Mouse (Mus musculus): ENCODE measurements around the gene Plekhh3.
"Not testable (repeated sequence)": the region's sequence is repeated elsewhere in the genome, so short reads cannot be mapped to it uniquely, and the experiment has no call there.

Plekhh3 gene

GRCm38 (mm10) chr11:101148751-101149150 is 22.4 kb downstream of the Plekhh3 start:
- DNase-seq, result no peak

- DNase-seq, result no peak
Observed at GRCm38 (mm10) chr11:101146377-101146776, 24.8 kb downstream of the Plekhh3 start.

DNA sequence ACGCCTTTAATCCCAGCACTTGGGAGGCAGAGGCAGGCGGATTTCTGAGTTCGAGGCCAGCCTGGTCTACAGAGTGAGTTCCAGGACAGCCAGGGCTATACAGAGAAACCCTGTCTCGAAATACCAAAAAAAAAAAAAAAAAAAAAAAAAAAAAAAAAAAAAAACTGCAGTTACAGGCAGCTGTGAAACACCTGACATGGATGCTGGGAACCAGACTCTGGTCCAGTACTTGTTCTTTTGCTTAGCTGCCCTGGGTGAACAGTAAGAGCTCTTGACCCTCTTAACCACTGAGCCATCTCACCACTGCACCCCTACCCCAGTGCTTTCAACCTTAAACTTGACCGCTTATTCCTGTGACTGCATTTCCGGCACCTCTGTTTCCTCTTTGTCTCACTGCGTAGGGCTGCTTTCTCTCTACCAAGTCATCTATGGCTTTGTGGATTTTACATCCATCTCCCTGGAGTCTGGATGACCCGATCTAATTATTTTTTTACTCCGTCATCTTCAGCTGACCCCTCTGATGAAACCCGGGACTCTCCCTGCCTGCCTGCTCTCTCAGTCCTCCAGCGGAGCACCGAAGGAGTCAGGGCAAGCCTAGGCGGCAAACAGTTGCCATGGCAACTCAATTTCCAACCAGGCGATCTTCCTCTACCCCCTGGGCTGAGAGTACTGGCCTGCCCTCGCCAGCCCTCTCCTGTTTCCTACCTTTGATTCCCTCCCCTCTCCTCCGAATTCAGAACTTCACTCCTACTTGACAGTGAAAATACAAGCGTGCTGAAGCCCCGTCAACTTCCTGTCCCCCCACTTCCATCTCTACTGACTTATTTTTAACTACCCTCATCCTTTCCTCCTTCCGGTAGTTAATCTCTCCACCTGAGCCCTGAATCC is 27.6 kb downstream of the Plekhh3 start:
- DNase-seq, result peak; percentile 46

- DNase-seq, result no peak
Observed at GRCm38 (mm10) chr11:101142215-101142967, 28.8 kb downstream of the Plekhh3 start.

- DNase-seq, result no peak
Observed at GRCm38 (mm10) chr11:101141088-101141487, 30.1 kb downstream of the Plekhh3 start.

- no peak for DNase-seq
Observed at GRCm38 (mm10) chr11:101140164-101140819, 30.9 kb downstream of the Plekhh3 start.

- no peak for DNase-seq
Observed at GRCm38 (mm10) chr11:101138536-101139181, 32.5 kb downstream of the Plekhh3 start.

DNA sequence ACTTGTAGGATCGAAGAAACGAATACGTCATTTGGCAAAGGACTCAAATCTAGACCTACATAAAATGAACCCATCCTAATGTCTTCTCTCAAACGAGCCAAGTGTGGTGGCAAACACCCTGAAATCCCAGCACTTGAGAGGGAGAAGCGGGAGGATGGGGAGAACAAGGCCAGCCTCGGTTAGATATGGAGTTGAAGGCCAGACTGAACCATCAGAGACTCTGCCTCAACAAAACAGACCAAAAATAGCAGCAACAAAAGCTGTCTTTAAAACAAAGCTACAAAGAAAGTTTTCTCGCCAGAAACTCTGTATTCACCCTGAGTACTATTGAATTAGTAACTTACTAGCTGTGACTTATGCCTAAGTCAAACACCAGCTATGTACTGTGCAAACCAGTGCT is 34.2 kb downstream of the Plekhh3 start:
- no peak for DNase-seq

DNA sequence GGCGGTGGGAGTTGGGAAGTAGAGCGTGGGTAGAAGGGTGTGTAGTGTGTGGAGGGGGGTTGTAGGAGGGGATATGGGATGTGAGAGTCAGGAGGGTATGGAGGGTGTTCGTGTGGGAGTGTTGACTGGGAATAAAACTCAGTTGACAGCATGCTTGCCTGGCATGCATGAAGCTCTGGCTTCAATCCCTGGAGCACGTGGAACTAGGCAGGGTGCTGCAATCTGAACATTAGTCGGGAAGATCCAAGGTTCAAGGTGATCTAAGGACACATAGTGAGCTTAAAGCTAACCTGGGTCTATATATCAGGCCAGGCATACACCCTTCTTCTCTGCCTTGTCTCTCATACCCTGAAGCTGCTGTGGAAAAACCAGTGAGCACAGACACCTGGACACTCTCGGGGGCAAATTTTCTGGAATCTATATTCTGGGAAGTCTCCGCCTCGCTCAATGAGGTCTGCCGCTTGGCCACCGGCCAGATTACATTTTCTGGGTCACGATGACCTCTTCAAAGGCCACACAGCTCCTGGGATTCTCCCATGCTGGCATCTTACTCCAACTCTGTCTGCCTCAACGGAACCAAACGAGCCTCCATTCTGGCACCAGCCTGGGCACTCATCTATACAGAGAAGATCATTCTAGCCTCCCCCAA is 36.8 kb downstream of the Plekhh3 start:
- no peak for DNase-seq

GRCm38 (mm10) chr11:101133037-101133436 is 38.1 kb downstream of the Plekhh3 start:
- DNase-seq, result no peak

DNA sequence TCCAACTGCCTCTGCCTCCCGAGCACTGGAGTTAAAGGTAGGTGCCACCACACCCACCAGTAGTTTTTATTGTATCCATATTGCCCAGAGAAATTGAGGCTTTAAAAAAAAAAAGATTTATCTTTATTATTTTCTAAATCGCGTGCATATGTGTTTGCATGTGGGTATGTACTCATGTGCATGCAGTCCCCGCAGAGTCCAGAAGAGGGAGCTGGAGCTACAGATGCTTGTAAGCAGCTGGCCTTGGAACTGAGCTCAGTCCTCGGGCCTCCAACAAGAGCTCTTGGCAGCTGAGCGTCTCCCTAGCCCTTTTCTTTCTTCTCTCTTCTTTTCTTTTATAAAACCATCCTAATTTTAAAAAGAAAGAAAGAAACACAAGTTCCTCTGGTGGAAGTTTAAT is 39.5 kb downstream of the Plekhh3 start:
- DNase-seq, result no peak

DNA sequence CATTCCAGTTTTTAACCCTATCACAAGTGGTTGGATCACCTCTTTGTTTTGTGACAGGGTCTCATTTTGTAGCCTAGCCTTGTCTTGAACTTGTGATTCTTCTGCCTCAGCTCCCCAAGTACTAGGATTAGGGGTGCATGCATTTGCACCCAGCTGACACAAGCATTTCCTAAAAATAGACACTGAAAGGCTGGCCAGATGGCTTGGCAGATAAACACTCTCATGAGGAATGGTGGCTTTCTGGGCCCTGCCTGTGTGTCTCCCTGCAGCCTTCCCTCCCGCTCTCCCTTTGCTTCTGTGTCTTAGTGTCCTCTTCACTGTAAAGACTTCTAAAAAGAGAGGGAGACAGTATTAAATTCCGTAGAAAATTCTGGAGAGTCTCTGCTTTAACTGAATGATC is 40.0 kb downstream of the Plekhh3 start:
- DNase-seq, result peak; percentile 59

DNA sequence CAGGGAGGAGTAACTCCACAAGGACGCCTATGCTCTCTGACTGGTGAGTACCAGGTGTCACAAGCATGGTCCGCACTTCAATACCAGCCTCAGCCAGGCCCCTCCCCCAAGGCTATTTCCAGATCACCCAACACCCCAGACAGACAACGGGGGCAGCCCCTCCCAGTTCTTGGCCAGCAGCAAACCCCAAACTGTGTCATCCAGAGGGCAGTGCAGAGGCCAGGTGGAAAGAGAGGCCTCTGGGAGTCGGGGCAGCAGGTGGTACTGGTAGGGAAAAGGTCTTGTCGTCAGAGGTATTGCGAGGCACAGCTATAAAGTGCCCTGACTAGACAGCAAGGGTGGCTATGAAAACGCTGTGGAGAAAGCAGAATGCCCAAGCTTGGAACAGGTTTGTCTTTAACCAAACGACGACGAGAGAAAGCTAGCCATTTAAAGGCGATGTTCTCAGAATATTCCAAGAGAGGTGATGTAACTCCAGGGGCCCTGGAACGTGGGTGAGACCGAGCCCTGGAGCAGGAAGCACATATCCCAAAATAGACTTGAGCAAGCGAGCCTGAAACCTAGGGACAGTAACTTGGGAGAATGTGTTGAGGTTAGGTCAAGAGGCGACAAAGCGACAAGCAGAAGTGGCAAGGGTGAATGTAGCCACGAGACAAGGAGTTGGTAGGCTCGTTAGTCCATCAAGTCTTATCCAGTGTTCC is 40.9 kb downstream of the Plekhh3 start:
- no peak for DNase-seq

GRCm38 (mm10) chr11:101128996-101129577 is 42.1 kb downstream of the Plekhh3 start:
- peak; percentile 73 for DNase-seq

DNA sequence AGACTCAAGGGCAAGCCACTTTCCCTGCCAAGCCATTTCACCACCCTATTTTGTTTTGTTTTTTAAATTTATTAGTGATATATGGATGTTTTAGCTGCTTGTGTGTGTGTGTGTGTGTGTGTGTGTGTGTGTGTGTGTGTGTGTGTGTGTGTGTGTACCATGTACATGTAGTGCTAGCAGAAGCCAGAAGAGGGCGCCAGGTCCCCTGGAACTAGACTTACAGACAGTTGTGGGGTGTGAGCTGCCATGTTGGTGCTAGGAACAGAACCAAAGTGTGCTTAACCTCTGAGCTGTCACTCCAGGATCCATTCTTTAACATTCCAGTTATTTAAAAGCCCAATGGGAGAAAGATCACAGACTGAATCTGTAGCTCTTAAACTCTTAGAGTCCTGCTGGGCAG is 44.1 kb downstream of the Plekhh3 start:
- DNase-seq, result no peak

GRCm38 (mm10) chr11:101125008-101125407 is 46.1 kb downstream of the Plekhh3 start:
- DNase-seq, result not testable (repeated sequence)

- not testable (repeated sequence) for DNase-seq
Observed at GRCm38 (mm10) chr11:101124494-101124893, 46.7 kb downstream of the Plekhh3 start.

- DNase-seq, result no peak
Observed at GRCm38 (mm10) chr11:101120545-101121188, 50.5 kb downstream of the Plekhh3 start.

- DNase-seq, result peak; percentile 99
Observed at GRCm38 (mm10) chr11:101119761-101120544, 51.2 kb downstream of the Plekhh3 start, which contains the start of the genes Retreg3 and Tubg1. Gene Retreg3 (minus strand): TSS chr11:101119893. Gene Tubg1 (plus strand): TSS chr11:101119938.

Measured in cerebellum, adult 8-10 months (tissue).